Mouse (Mus musculus) neural tube, embryonic 11.5 days (tissue): ENCODE measurements around the gene Slc16a3. TPM values are rescaled to one million over a fixed set of nuclear protein-coding genes. Genes with fewer than 3 reads are reported as not detected.
A peak's percentile ranks its signal among the peaks of the same experiment; 100 is the strongest.

Source experiments
- ATAC-seq: fragments of 200-750 bp; cut with Nextera tagmentation; 2 replicates; pipeline ENCODE4 v1.8.0; 2017; ENCODE audit warnings: moderate number of reproducible peaks, mild to moderate bottlenecking, moderate TSS enrichment, moderate library complexity; ENCODE audit not compliant: insufficient read depth, low FRiP score, low TSS enrichment
- DNase-seq: peaks from one replicate; pipeline ENCODE4 v3.0.0-alpha.2; 2015; ENCODE audit warnings: low spot score
- H3K27ac ChIP-seq: fragments of 300-500 bp; sonication (generic); 2 replicates; pipeline ENCODE4 v1.5.1; 2014; ENCODE audit warnings: low read depth, mild to moderate bottlenecking, low read length
- H3K27me3 ChIP-seq: fragments of 300-500 bp; sonication (generic); 2 replicates; pipeline ENCODE4 v1.6.1; 2014; ENCODE audit warnings: mild to moderate bottlenecking, low read length, mixed read lengths; ENCODE audit not compliant: control insufficient read depth, insufficient read depth
- H3K36me3 ChIP-seq: fragments of 300-500 bp; sonication (generic); 2 replicates; pipeline ENCODE4 v1.6.1; 2014; ENCODE audit warnings: mild to moderate bottlenecking, low read length, moderate library complexity, mixed read lengths; ENCODE audit not compliant: control insufficient read depth, insufficient read depth
- H3K4me1 ChIP-seq: fragments of 300-500 bp; sonication (generic); 2 replicates; pipeline ENCODE4 v1.6.1; 2014; ENCODE audit warnings: low read length, mixed read lengths; ENCODE audit not compliant: control insufficient read depth, insufficient read depth
- H3K4me2 ChIP-seq: fragments of 300-500 bp; sonication (generic); 2 replicates; pipeline ENCODE4 v1.6.1; 2014; ENCODE audit warnings: low read depth, mild to moderate bottlenecking, moderate library complexity
- H3K4me3 ChIP-seq: fragments of 300-500 bp; sonication (generic); 2 replicates; pipeline ENCODE4 v1.5.1; 2014; ENCODE audit warnings: low read depth, low read length
- H3K9ac ChIP-seq: fragments of 300-500 bp; sonication (generic); 2 replicates; pipeline ENCODE4 v1.6.1; 2014; ENCODE audit warnings: mild to moderate bottlenecking, low read length
- H3K9me3 ChIP-seq: fragments of 300-500 bp; sonication (generic); 2 replicates; pipeline ENCODE4 v1.6.1; 2016; ENCODE audit warnings: low read length; ENCODE audit not compliant: control insufficient read depth
- WGBS: fragments of 180-500 bp; shearing (Covaris S2); extraction: QIAGEN DNeasy Blood & Tissue Kit; methylation state at CpG from one replicate; pipeline ENCODE4 v1.1.7; 2014; 5-methylcytosine and 5-hydroxymethylcytosine counted together
- polyA plus RNA-seq: library from polyadenylated mRNA; unstranded; fragments of >200 nt; fragmentation: Nextera tagmentation; extraction: Ambion mirVana; gene quantifications from 2 replicates; pipeline ENCODE4 v1.2.1, GENCODE M21; 2014

Slc16a3 gene
- polyA plus RNA-seq, 1 experiment from 2014 or later = 37.1 TPM

GRCm38 (mm10) chr11:120940959-120941358, 7.3 kb upstream of the Slc16a3 start:
- H3K27me3 ChIP-seq = no peaks in the 10 kb centered on the region
- no peak for DNase-seq

GRCm38 (mm10) chr11:120945266-120945665, 3.0 kb upstream of the Slc16a3 start:
- no peak overlapping the region for H3K9ac ChIP-seq
- DNase-seq (no peak), ATAC-seq (no peak)
- H3K9me3 ChIP-seq = no peaks in the 10 kb centered on the region
- H3K4me2 ChIP-seq = no peak overlapping the region
- no peaks in the 10 kb centered on the region for H3K36me3 ChIP-seq
- H3K4me3 ChIP-seq = no peak overlapping the region
- no peak overlapping the region for H3K27ac ChIP-seq
- H3K4me1 ChIP-seq = peaks cover 8% of the 10 kb centered on the region; the same call in 1 of the 2 replicates
- no peaks in the 10 kb centered on the region for H3K27me3 ChIP-seq
- WGBS = 84% methylated on average over 7 of the region's 7 CpGs

More at GRCm38 (mm10) chr11:120940959-120941358, 7.3 kb upstream of the Slc16a3 start:
- no peak for ATAC-seq
- no peaks in the 10 kb centered on the region for H3K36me3 ChIP-seq
- no peak overlapping the region for H3K4me2 ChIP-seq
- no peak overlapping the region for H3K4me3 ChIP-seq
- no peak overlapping the region for H3K9ac ChIP-seq
- H3K27ac ChIP-seq = no peak overlapping the region
- H3K4me1 ChIP-seq = no peaks in the 10 kb centered on the region
- 88% methylated on average over 6 of the region's 6 CpGs for WGBS
- H3K9me3 ChIP-seq = no peaks in the 10 kb centered on the region

- Histone ChIP-seq H3K4me3 (no peak overlapping the region), H3K4me1 (peaks cover 13% of the 10 kb centered on the region; the same call in 1 of the 2 replicates), H3K4me2 (no peak overlapping the region), H3K27ac (no peak overlapping the region), H3K36me3 (no peaks in the 10 kb centered on the region), H3K27me3 (no peaks in the 10 kb centered on the region), H3K9ac (no peak overlapping the region), H3K9me3 (no peaks in the 10 kb centered on the region)
- ATAC-seq (no peak), DNase-seq (no peak)
- 96% methylated on average over 5 of the region's 5 CpGs for WGBS
These were observed 2.4 kb upstream of the Slc16a3 start for GRCm38 (mm10) chr11:120945926-120946325.

GRCm38 (mm10) chr11:120948861-120949851, 876 bp downstream of the Slc16a3 start:
- under 1% methylated on average over 55 of the region's 75 CpGs for WGBS
- DNase-seq (peak; percentile 79), ATAC-seq (no peak)
- Histone ChIP-seq H3K9me3 (no peaks in the 10 kb centered on the region), H3K27ac (no peak overlapping the region), H3K36me3 (no peaks in the 10 kb centered on the region), H3K4me1 (peaks cover 22% of the 10 kb centered on the region; the same call in 1 of the 2 replicates), H3K27me3 (no peaks in the 10 kb centered on the region), H3K9ac (peak overlapping the region; percentile 59), H3K4me3 (peak overlapping the region; percentile 48), H3K4me2 (peak overlapping the region; percentile 77)

- 8% methylated on average over 10 of the region's 10 CpGs for WGBS
- Histone ChIP-seq H3K27me3 (no peaks in the 10 kb centered on the region), H3K9ac (peak overlapping the region; percentile 46), H3K36me3 (no peaks in the 10 kb centered on the region), H3K4me2 (peak overlapping the region; percentile 77), H3K9me3 (no peaks in the 10 kb centered on the region), H3K4me1 (peaks cover 22% of the 10 kb centered on the region; the same call in 1 of the 2 replicates), H3K27ac (no peak overlapping the region), H3K4me3 (peak overlapping the region; percentile 48)
- DNase-seq (no peak), ATAC-seq (no peak)
These were observed 1.6 kb downstream of the Slc16a3 start for GRCm38 (mm10) chr11:120949863-120950262.

- Histone ChIP-seq H3K9me3 (no peaks in the 10 kb centered on the region), H3K4me1 (peaks cover 22% of the 10 kb centered on the region; the same call in 1 of the 2 replicates), H3K36me3 (no peaks in the 10 kb centered on the region), H3K9ac (peak overlapping the region; percentile 49), H3K4me2 (peak overlapping the region; percentile 77), H3K27me3 (no peaks in the 10 kb centered on the region), H3K27ac (peak overlapping the region; percentile 67), H3K4me3 (peak overlapping the region; percentile 48)
- DNase-seq (peak; percentile 95), ATAC-seq (peak; percentile 71)
- WGBS = under 1% methylated on average over 39 of the region's 39 CpGs
These were observed 2.3 kb downstream of the Slc16a3 start for GRCm38 (mm10) chr11:120950281-120951202.

- ATAC-seq (peak; percentile 10; the same call in 1 of the 2 replicates), DNase-seq (peak; percentile 24)
- WGBS = 38% methylated on average over 8 of the region's 8 CpGs
- peaks cover 22% of the 10 kb centered on the region; the same call in 1 of the 2 replicates for H3K4me1 ChIP-seq
- H3K9me3 ChIP-seq = no peaks in the 10 kb centered on the region
- H3K27ac ChIP-seq = peak overlapping the region; percentile 67
- H3K9ac ChIP-seq = peak overlapping the region; percentile 39
- H3K36me3 ChIP-seq = no peaks in the 10 kb centered on the region
- no peaks in the 10 kb centered on the region for H3K27me3 ChIP-seq
- H3K4me3 ChIP-seq = peak overlapping the region; percentile 48
- H3K4me2 ChIP-seq = peak overlapping the region; percentile 77
These were observed 3.0 kb downstream of the Slc16a3 start for GRCm38 (mm10) chr11:120951237-120951636.
